Mouse (Mus musculus) heart, embryonic 11.5 days (tissue): ENCODE measurements around the gene Csmd2. TPM values are rescaled to one million over a fixed set of nuclear protein-coding genes. Genes with fewer than 3 reads are reported as not detected.

Experiments
- ATAC-seq: fragments of 200-750 bp; cut with Nextera tagmentation; replicated peaks from 2 replicates; pipeline ENCODE4 v1.8.0; 2017; ENCODE audit warnings: moderate library complexity; ENCODE audit not compliant: insufficient number of reproducible peaks, low FRiP score, low TSS enrichment
- H3K27ac ChIP-seq: fragments of 300-500 bp; sonication (generic); 2 replicates; pipeline ENCODE4 v1.5.1; 2014; ENCODE audit warnings: mild to moderate bottlenecking, low read depth, low read length
- H3K27me3 ChIP-seq: fragments of 300-500 bp; sonication (generic); 2 replicates; pipeline ENCODE4 v1.6.1; 2014; ENCODE audit warnings: mild to moderate bottlenecking, low read length, mixed read lengths; ENCODE audit not compliant: control insufficient read depth, insufficient read depth
- H3K36me3 ChIP-seq: fragments of 300-500 bp; sonication (generic); 2 replicates; pipeline ENCODE4 v1.6.1; 2014; ENCODE audit warnings: mild to moderate bottlenecking, low read length, moderate library complexity, mixed read lengths; ENCODE audit not compliant: control insufficient read depth, insufficient read depth
- H3K4me1 ChIP-seq: fragments of 300-500 bp; sonication (generic); 2 replicates; pipeline ENCODE4 v1.6.1; 2014; ENCODE audit warnings: low read length; ENCODE audit not compliant: control insufficient read depth, insufficient read depth
- H3K4me2 ChIP-seq: fragments of 300-500 bp; sonication (generic); 2 replicates; pipeline ENCODE4 v1.6.1; 2014; ENCODE audit warnings: mild to moderate bottlenecking, moderate library complexity
- H3K4me3 ChIP-seq: fragments of 300-500 bp; sonication (generic); 2 replicates; pipeline ENCODE4 v1.5.1; 2014; ENCODE audit warnings: low read depth, low read length
- H3K9ac ChIP-seq: fragments of 300-500 bp; sonication (generic); 2 replicates; pipeline ENCODE4 v1.6.1; 2014; ENCODE audit warnings: mild to moderate bottlenecking, low read depth, low read length, moderate library complexity
- H3K9me3 ChIP-seq: fragments of 300-500 bp; sonication (generic); replicated peaks from 2 replicates; pipeline ENCODE4 v1.6.1; 2016; ENCODE audit warnings: low read length; ENCODE audit not compliant: control insufficient read depth
- WGBS: fragments of 180-500 bp; shearing (Covaris S2); extraction: QIAGEN DNeasy Blood & Tissue Kit; methylation state at CpG from one replicate; pipeline ENCODE4 v1.1.7; 2014; ENCODE audit not compliant: insufficient replicate concordance; 5-methylcytosine and 5-hydroxymethylcytosine counted together
- polyA plus RNA-seq: library from polyadenylated mRNA; unstranded; fragments of >200 nt; fragmentation: Nextera tagmentation; extraction: Ambion mirVana; gene quantifications from 2 replicates; pipeline ENCODE4 v1.2.1, GENCODE M21; 2014

Gene Csmd2
- polyA plus RNA-seq, 1 experiment from 2014 or later = 0.21 TPM

DNA sequence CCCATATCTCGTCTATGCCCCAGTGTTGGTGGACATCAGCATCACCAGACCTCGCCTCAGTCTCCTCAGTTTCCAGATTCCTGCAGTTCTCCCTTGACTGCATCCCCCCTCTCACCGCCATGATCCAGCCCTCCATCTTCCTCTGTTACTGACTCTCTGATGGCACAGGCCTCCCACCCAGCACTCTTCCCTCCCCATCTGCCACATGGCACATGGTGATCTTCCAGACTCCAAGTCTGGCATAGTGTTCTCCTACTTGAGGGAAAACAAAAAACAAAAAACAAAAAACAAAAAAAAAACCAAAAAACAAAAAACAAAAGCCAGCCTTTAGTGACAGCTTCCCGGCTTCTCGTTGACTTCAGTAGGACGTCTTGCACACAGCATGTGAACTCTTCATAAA lies 339.8 kb downstream of the Csmd2 start:
- WGBS = 86% methylated on average over 6 of the region's 6 CpGs

DNA sequence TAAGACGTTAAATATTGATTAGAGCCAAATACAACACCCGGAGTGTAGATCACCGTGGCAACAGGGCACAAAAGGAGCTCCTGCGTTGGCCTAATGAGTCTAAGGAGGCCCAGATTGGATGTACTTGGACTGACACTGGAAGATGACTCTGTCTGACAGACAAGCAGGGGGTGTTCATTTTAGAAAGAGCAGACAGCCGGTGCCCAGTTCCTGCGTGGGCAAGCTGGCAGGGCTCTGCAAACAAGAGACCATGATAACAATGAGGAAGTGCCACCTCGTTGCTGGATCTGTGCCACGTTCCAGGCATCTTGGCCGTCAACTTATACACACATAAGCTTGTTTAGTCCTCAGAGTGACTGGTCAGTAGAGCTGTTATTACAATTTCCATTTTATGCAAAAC lies 342.9 kb downstream of the Csmd2 start:
- Histone ChIP-seq H3K4me3 (no peak overlapping the region), H3K36me3 (no peaks in the 10 kb centered on the region), H3K27me3 (no peaks in the 10 kb centered on the region), H3K27ac (no peak overlapping the region), H3K9me3 (no peaks in the 10 kb centered on the region), H3K9ac (no peak overlapping the region), H3K4me2 (no peak overlapping the region), H3K4me1 (no peaks in the 10 kb centered on the region)
- no peak for ATAC-seq
- WGBS = 72% methylated on average over 9 of the region's 9 CpGs

More for the DNA sequence above, 339.8 kb downstream of the Csmd2 start:
- Histone ChIP-seq H3K4me2 (no peak overlapping the region), H3K4me3 (no peak overlapping the region), H3K27ac (no peak overlapping the region), H3K9ac (no peak overlapping the region), H3K4me1 (no peaks in the 10 kb centered on the region), H3K9me3 (no peaks in the 10 kb centered on the region), H3K36me3 (no peaks in the 10 kb centered on the region), H3K27me3 (no peaks in the 10 kb centered on the region)
- no peak for ATAC-seq

DNA sequence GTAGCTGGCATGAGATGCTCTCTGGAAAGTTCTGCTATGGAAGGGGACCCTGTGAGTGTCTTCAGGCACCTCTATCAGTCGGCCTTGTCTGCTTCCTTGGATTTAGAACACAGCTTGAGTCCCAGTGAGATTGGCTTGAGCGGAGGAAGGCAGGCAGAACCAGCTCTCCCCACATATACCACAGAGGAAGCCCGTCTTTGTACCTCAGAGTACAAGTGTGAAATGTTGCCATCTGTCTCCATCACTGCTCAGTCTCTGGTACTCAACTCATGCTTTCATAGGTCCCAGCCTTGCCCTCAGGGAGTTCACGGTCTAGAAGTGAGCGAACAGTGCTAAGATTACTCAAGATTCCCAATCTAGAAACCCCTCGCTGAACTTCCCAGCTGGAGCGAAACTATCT lies 352.8 kb downstream of the Csmd2 start:
- no peaks in the 10 kb centered on the region for H3K4me1 ChIP-seq
- no peaks in the 10 kb centered on the region; the same call in 1 of the 2 replicates for H3K27me3 ChIP-seq
- no peak overlapping the region for H3K9ac ChIP-seq
- no peak overlapping the region for H3K4me3 ChIP-seq
- H3K36me3 ChIP-seq = no peaks in the 10 kb centered on the region
- ATAC-seq = no peak
- no peak overlapping the region for H3K27ac ChIP-seq
- WGBS = 81% methylated on average over 7 of the region's 7 CpGs
- H3K4me2 ChIP-seq = no peak overlapping the region
- H3K9me3 ChIP-seq = no peaks in the 10 kb centered on the region

DNA sequence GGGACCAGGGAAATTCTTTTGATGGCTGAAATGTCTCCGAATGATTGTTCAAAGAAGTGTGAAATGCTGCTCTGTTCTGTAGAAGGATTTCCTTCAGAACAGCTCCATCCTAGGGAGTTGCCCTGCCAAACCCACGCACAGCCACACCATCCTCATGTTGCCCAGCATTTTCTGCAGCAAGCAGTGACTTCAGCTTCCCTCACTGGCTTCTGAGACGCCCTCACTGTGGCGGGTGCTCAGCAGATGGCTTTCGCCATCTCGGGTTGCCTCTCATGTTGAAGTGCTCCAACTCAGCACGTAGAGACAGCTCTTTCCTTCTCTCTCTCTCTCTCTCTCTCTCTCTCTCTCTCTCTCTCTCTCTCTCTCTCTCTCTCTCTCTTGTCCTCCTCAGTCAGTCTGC lies 353.7 kb downstream of the Csmd2 start:
- Histone ChIP-seq H3K9me3 (no peaks in the 10 kb centered on the region), H3K4me2 (no peak overlapping the region), H3K27ac (no peak overlapping the region), H3K9ac (no peak overlapping the region), H3K27me3 (no peaks in the 10 kb centered on the region; the same call in 1 of the 2 replicates), H3K4me1 (no peaks in the 10 kb centered on the region), H3K4me3 (no peak overlapping the region), H3K36me3 (no peaks in the 10 kb centered on the region)
- no peak for ATAC-seq
- WGBS = 57% methylated on average over 7 of the region's 7 CpGs

DNA sequence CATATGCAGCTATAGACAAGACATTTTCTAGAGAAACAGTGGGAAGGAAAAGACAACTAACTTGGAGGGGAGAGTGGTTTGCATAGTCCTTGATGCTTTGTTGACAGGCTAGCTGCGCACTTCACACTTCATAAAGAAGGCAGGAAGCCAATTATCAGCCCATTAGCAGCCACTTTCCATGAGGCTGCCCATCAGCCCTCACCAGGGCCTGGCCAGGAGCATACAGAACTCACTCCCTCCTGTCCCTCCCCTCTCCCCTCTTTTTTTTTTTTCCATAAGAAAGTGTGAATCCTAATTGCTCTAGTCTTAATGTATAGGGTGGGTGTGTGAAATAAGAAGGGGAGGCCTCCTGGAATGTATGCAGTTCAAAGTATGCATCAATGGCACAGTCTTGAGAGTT lies 354.6 kb downstream of the Csmd2 start:
- WGBS = 25% methylated on average over 1 of the region's 1 CpGs
- no peak overlapping the region for H3K4me2 ChIP-seq
- no peak overlapping the region for H3K27ac ChIP-seq
- H3K4me3 ChIP-seq = no peak overlapping the region
- H3K27me3 ChIP-seq = no peaks in the 10 kb centered on the region; the same call in 1 of the 2 replicates
- no peak overlapping the region for H3K9ac ChIP-seq
- no peaks in the 10 kb centered on the region for H3K4me1 ChIP-seq
- H3K36me3 ChIP-seq = no peaks in the 10 kb centered on the region
- ATAC-seq = no peak
- no peaks in the 10 kb centered on the region for H3K9me3 ChIP-seq

DNA sequence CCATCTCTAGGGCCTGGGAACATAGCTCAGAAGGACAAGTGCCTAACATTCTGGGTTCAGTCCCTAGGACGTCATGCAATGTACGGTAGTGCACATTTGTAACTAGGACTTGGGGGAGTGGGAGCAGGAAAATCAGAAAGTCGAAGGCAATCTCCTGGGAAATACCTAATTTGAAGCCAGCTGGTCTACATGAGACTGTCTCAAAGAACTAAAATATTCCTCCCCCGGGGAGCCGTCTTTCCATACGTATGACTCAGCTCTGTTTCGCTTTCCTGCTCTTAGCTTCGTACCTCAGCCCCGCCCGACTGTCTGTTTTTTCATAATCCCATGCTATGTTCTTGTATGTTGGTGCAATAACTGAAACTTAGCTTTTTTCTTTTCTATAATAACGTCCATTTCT lies 371.1 kb downstream of the Csmd2 start:
- H3K27me3 ChIP-seq = no peaks in the 10 kb centered on the region
- WGBS = 86% methylated on average over 11 of the region's 11 CpGs
- H3K27ac ChIP-seq = no peak overlapping the region
- no peaks in the 10 kb centered on the region for H3K36me3 ChIP-seq
- H3K4me2 ChIP-seq = no peak overlapping the region
- no peaks in the 10 kb centered on the region for H3K4me1 ChIP-seq
- no peaks in the 10 kb centered on the region for H3K9me3 ChIP-seq
- H3K4me3 ChIP-seq = no peak overlapping the region
- ATAC-seq = no peak
- H3K9ac ChIP-seq = no peak overlapping the region

DNA sequence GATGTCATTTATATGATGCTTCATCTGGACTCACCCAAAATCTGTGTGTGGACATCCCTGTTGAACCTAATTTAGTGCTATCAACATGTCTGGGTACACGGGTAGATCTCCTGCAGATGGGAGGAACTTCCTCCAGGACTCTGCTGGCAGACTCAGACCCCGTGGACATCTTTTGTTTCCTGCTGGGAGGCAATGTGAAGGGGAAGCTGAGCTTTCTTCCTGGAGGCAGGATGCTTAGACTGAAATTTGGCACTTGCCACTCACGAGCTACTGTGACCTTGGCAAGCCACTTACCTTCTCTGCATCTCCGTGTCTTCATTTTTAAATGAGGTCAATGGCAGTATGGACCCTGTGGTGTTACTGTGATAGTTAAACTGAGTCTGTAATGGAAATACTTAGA lies 378.2 kb downstream of the Csmd2 start:
- ATAC-seq = no peak
- Histone ChIP-seq H3K9me3 (no peaks in the 10 kb centered on the region), H3K4me3 (no peak overlapping the region), H3K4me2 (no peak overlapping the region), H3K27me3 (no peaks in the 10 kb centered on the region), H3K36me3 (no peaks in the 10 kb centered on the region), H3K4me1 (no peaks in the 10 kb centered on the region), H3K27ac (no peak overlapping the region), H3K9ac (no peak overlapping the region)
- 65% methylated on average over 4 of the region's 4 CpGs for WGBS

DNA sequence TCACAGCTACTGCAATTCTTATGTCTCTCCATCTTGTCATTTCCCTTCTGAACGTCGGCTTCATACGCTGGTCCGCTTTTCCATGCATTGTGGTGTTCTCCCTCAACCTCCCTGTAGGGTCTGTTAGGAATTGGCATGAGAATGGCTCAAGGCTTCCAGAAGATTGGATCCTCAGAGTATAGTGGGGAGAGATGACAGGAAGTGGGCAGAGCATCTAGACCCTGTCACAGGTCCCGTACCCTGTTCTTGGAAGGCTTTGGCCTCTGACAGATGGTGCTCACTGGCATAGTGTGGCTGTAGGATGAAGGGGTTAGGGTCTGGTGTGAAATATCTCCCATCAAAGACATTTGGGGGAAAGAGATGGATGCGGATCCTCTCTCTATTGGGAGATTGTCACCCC lies 380.4 kb downstream of the Csmd2 start:
- Histone ChIP-seq H3K4me1 (no peaks in the 10 kb centered on the region), H3K9ac (no peak overlapping the region), H3K4me2 (no peak overlapping the region), H3K9me3 (no peaks in the 10 kb centered on the region), H3K27me3 (no peaks in the 10 kb centered on the region), H3K4me3 (no peak overlapping the region), H3K36me3 (no peaks in the 10 kb centered on the region), H3K27ac (no peak overlapping the region)
- 88% methylated on average over 6 of the region's 6 CpGs for WGBS
- ATAC-seq = no peak

DNA sequence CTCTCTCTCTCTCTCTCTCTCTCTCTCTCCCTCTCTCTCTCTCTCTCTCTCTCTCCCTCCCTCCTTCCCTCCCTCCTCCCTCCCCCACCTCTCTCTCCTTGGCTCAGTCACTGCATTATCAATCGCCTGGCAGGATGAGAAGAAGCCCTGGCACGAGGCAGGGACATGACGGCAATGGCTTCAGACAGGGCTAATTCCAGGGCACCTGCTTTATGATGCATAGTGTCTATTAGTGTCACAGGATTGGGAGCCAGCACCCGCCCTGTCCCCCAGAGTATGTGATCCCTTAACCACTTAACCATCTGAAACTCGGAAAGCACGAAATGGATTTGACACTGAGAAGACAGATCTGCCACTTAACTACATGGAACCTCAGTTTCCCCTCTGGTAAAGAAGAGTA lies 384.1 kb downstream of the Csmd2 start:
- no peak overlapping the region for H3K9ac ChIP-seq
- H3K4me3 ChIP-seq = no peak overlapping the region
- H3K4me1 ChIP-seq = no peaks in the 10 kb centered on the region
- no peak for ATAC-seq
- 69% methylated on average over 6 of the region's 6 CpGs for WGBS
- H3K27ac ChIP-seq = no peak overlapping the region
- no peaks in the 10 kb centered on the region for H3K27me3 ChIP-seq
- H3K36me3 ChIP-seq = no peaks in the 10 kb centered on the region
- H3K4me2 ChIP-seq = no peak overlapping the region
- H3K9me3 ChIP-seq = no peaks in the 10 kb centered on the region
